Mouse (Mus musculus) erythroblast, embryonic 14.5 days (primary cell): ENCODE data around the gene Mmel1.

Experiments used
- GATA1 ChIP-seq: IDR thresholded peaks from 2 replicates; pipeline ENCODE4 v1.6.1; 2012; ENCODE audit warnings: low read length, inconsistent platforms, mixed read lengths
- TAL1 ChIP-seq: IDR thresholded peaks from 3 replicates; pipeline ENCODE4 v1.6.1; 2012; ENCODE audit warnings: low read length, inconsistent platforms, mixed read lengths

DNA sequence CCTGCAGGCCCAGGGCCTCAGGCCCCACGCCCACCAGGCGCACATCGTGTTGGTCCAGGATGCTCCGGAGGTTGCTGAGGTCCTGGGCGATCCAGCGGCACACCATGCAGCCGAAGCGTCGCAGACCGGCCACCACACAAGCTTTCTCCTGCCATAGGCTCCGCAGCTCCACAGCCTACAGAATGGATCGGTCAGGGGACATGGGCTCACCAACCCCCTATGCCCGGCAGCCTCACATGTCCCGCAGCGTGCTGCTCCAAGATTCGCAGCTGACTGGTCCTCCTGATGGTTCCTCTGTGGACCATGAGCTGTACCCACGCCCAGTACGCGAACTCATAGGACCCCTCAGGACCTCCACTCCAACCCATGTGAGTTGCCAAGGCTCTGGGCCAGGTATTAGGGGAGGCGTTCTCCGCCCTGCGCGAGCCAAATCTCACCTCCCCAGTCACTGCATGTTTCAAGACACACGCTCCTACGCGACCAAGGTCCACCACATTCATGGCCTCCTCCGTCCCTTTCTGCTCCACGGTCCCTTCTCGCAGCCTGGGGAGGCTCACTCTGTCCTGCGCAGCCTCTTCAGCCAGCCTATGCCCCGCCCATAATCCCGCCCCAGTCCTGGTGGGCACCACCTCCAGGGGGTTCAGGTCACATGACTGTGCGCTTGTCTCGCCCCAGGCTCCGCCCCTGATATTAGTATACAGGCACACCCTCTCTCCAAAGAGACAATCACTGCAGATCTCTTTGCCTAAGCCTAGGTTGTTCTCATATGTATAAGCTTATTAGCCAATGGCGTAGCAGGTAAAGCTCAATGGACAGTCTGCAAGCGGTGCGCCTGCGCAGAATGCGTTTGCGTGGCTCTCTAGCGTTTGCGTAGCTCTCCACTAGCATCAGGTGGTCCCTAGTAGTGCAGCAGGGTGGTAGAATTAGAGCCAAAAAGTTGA, 29.4 kb downstream of the Mmel1 start, which contains the start of gene Fam213b:
- TF ChIP-seq TAL1 (no peak), GATA1 (no peak)
